Mouse (Mus musculus): ENCODE measurements at regions not wholly inside any gene's neighbourhood (a gene's known extent, or its start where the extent isn't known, plus 50 kb on each side); places are given as distances from the start of the nearest gene placed in this dataset.
"Not testable (repeated sequence)": the region's sequence is repeated elsewhere in the genome, so short reads cannot be mapped to it uniquely, and the experiment has no call there.

DNA sequence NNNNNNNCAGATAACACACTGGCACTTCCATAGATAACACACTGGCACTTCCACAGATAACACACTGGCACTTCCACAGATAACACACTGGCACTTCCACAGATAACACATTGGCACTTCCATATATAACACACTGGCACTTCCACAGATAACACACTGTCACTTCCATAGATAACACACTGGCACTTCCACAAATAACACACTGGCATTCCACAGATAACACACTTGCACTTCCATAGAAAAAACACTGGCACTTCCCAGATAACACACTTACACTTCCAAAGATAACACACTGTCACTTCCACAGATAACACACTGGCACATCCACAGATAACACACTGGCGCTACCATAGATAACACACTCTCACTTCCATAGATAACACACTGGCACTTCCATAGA, 105.7 kb upstream of the Afdn start:
- not testable (repeated sequence) for H3K36me3 ChIP-seq; H3K9me3 ChIP-seq (replicated peaks)

DNA sequence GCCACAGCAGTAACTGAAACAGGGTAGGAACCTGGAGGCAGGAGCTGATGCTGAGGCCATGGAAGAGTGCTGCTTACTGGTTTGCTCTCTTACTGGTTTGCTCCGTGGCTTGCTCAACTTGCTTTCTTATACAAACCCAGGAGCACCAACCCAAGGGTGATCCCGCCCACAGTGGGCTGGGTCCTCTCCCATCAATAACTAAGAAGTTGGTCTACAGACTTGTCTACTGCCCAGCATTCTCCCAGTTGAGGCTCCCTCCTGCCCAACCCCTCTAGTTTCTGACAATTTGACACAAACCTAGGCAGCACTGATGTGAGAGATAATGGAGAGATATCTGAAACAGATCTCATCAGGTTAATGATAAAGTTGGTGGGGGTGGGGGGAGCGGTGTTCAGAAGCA, 104.3 kb upstream of the Afdn start:
- Histone ChIP-seq H3K27ac (ENCODE audit: poor library complexity, severe bottlenecking) (0 out of 2 replicates have a peak overlapping the region, but pooled peaks have one; percentile 30), H3K9ac (no peak overlapping the region), H3K4me1 (replicated peaks) (peaks cover 45% of the 10 kb centered on the region), H3K4me3 (peak overlapping the region; percentile 30; the same call in 1 of the 2 replicates), H3K36me3 (no peaks in the 10 kb centered on the region), H3K4me2 (peak overlapping the region; percentile 63), H3K27me3 (replicated peaks) (no peaks in the 10 kb centered on the region), H3K9me3 (replicated peaks) (no peaks in the 10 kb centered on the region)
- ATAC-seq (ENCODE audit: insufficient number of reproducible peaks, low FRiP score), result no peak
- WGBS, result 39% methylated on average over 3 of the region's 3 CpGs

More for the DNA sequence above, 105.7 kb upstream of the Afdn start:
- peaks cover 36% of the 10 kb centered on the region for H3K4me1 ChIP-seq (replicated peaks)
- 68% methylated on average over 1 of the region's 1 CpGs for WGBS
- not testable (repeated sequence) for H3K27ac ChIP-seq (ENCODE audit: poor library complexity, severe bottlenecking); H3K27me3 ChIP-seq (replicated peaks); H3K4me2 ChIP-seq; ATAC-seq (ENCODE audit: insufficient number of reproducible peaks, low FRiP score); H3K4me3 ChIP-seq; H3K9ac ChIP-seq

DNA sequence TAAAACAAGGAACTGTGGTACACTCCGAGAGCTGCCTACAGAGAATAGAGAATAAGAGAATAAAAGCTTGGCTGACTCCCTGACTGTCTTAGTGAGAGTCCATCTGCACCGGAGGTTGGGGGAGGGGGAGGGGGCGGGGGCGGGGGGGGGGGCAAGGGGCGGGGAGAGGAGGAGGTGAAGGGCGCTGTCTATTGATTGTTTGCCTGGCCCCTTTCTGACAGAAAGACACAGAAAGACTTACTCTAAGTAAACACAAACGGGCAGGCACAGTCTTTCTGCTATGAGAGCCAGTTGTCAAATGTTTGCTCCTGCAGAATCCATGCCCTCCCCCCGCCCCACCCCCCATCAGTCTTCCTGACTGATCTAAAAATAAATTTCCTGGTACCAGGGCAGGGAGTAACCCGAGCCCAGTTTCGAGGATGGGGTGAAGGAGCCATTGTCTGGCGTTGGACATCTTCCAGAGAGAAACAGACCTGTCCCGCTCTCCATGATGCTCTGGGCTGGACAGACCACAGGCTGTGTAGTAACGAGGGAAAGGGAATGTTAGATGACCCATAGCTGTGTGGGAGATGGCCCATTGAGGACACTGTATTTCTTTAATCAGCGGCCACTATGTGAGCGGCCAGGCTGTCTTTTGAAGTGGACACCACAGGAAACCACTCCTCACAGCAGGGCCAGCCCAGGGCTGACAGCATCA, 103.7 kb upstream of the Afdn start:
- Histone ChIP-seq H3K4me2 (peak overlapping the region; percentile 63), H3K27me3 (replicated peaks) (no peaks in the 10 kb centered on the region), H3K4me1 (replicated peaks) (peaks cover 50% of the 10 kb centered on the region), H3K9ac (peak overlapping the region; percentile 39; the same call in 1 of the 2 replicates), H3K9me3 (replicated peaks) (no peaks in the 10 kb centered on the region), H3K27ac (ENCODE audit: poor library complexity, severe bottlenecking) (peak overlapping the region; percentile 69), H3K4me3 (peak overlapping the region; percentile 30), H3K36me3 (no peaks in the 10 kb centered on the region)
- ATAC-seq (ENCODE audit: insufficient number of reproducible peaks, low FRiP score), result peak; percentile 27; the same call in 1 of the 2 replicates
- 3% methylated on average over 12 of the region's 15 CpGs for WGBS

DNA sequence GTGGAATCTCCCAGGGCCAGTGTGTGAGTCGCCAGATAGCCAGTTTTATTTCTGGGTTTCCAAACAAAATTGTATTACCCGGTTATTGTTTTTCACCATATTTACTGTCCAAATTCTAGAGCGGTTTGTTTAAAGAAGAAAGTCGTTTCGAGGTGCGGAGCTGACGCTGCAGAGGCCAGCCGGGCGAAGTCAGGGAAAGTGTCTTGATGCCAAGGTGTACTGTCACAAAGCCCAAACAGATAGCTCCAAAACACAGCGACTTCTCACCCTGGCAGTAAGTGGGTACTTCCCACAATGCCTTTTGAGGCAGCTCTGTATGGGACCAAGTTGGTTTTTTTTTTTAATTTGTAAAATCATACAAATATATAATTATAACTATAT, 103.2 kb upstream of the Afdn start:
- WGBS, result 33% methylated on average over 10 of the region's 10 CpGs
- H3K9ac ChIP-seq, result no peak overlapping the region
- H3K4me3 ChIP-seq, result no peak overlapping the region
- ATAC-seq (ENCODE audit: insufficient number of reproducible peaks, low FRiP score), result no peak
- peaks cover 54% of the 10 kb centered on the region for H3K4me1 ChIP-seq (replicated peaks)
- peak overlapping the region; percentile 69 for H3K27ac ChIP-seq (ENCODE audit: poor library complexity, severe bottlenecking)
- H3K4me2 ChIP-seq, result peak overlapping the region; percentile 63
- H3K27me3 ChIP-seq (replicated peaks), result no peaks in the 10 kb centered on the region
- no peaks in the 10 kb centered on the region for H3K9me3 ChIP-seq (replicated peaks)
- H3K36me3 ChIP-seq, result no peaks in the 10 kb centered on the region

DNA sequence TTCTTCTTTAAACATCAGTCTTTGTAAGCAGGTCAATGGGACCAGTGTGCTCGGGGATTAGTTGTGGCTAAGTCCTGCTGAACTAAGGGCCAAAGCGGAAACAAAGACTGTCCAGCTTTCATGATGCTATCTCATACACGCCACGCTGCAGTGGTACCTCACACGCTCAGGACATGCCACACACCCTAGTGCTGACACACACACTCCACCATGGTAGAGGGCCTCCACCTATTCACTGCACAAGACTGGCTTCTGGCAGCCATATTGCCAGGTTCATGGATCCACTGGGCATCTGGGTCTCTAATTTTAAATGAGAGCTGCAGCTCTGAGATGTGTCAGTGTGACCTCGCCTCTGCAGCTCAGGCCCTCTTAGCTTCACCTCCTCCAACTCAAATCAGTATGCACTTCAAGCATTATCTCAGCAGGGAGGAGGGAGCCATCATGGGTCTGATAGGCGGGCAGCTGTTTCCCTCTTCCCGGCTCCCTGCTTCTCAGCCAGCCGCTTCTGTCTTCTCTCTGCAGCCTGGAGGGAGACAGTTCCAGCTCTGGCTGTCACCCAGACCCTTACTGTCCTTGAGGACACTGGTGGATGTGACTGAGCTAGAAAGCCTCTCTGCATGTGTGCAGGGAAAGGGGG, 102.6 kb upstream of the Afdn start:
- WGBS, result 23% methylated on average over 9 of the region's 9 CpGs
- Histone ChIP-seq H3K9ac (no peak overlapping the region), H3K4me1 (replicated peaks) (peaks cover 54% of the 10 kb centered on the region), H3K4me3 (no peak overlapping the region), H3K9me3 (replicated peaks) (no peaks in the 10 kb centered on the region), H3K4me2 (no peak overlapping the region), H3K27me3 (replicated peaks) (no peaks in the 10 kb centered on the region), H3K36me3 (no peaks in the 10 kb centered on the region), H3K27ac (ENCODE audit: poor library complexity, severe bottlenecking) (peak overlapping the region; percentile 79)
- peak; percentile 60; the same call in 1 of the 2 replicates for ATAC-seq (ENCODE audit: insufficient number of reproducible peaks, low FRiP score)

DNA sequence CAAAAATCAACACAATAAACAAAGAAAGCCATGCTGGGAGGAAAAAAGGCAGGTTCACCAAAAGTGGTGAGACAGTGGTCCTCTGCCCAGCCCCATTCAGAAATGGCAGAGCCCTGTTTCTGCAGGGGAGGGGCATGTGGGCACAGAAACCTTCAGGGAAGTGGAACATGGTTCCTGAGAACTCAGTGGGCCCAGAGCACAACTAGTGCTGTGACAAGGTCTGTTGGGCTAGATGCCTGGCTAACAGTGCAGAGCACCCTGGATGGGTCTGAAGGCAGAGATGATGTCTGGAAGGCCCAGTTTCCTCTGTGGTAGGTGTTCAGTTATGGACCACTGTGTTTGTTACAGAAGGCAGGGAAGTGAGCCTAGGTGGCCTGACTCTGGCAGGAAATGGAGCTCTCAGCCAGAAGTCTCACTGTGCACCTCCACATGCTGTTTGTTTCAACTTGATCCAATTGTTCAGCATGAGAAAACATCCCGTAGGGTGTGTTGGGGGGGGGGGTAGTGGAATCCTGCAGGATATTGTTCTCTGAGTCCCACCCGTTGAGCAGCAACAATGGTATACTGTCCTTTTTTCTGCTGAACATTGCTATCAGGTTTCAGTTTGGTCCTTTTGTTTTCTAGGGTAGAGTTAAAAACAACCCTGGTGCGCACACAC, 101.9 kb upstream of the Afdn start:
- H3K36me3 ChIP-seq, result no peaks in the 10 kb centered on the region
- no peak overlapping the region for H3K9ac ChIP-seq
- H3K27ac ChIP-seq (ENCODE audit: poor library complexity, severe bottlenecking), result peak overlapping the region; percentile 79
- no peaks in the 10 kb centered on the region for H3K27me3 ChIP-seq (replicated peaks)
- whole genome bisulfite sequencing, result 51% methylated on average over 3 of the region's 3 CpGs
- H3K4me1 ChIP-seq (replicated peaks), result peaks cover 54% of the 10 kb centered on the region
- H3K4me2 ChIP-seq, result no peak overlapping the region
- H3K9me3 ChIP-seq (replicated peaks), result no peaks in the 10 kb centered on the region
- no peak overlapping the region for H3K4me3 ChIP-seq
- ATAC-seq (ENCODE audit: insufficient number of reproducible peaks, low FRiP score), result no peak

DNA sequence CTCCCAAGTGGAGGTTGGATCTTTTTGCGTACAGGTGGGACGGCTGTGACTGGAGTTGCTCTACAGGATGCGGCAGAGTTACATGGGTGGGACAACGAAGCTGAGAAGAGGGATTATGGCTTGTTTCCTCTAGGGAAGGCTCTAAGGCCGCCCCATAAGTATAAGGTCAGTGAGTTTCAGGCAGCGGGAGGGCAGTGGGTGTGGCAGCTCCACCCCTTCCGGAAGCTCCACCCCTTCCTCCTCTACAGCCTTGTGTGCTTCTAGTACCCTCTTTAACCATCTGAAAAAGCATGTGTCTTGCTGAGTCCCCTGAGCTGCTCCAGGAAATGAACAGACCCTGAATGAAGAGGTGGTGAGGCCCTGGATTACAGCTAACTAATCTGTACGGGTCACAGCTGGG, 101.2 kb upstream of the Afdn start:
- Histone ChIP-seq H3K4me2 (no peak overlapping the region), H3K27ac (ENCODE audit: poor library complexity, severe bottlenecking) (peak overlapping the region; percentile 79; the same call in 1 of the 2 replicates), H3K36me3 (no peaks in the 10 kb centered on the region), H3K4me1 (replicated peaks) (peaks cover 54% of the 10 kb centered on the region), H3K27me3 (replicated peaks) (no peaks in the 10 kb centered on the region), H3K9me3 (replicated peaks) (no peaks in the 10 kb centered on the region), H3K9ac (no peak overlapping the region), H3K4me3 (no peak overlapping the region)
- 51% methylated on average over 8 of the region's 8 CpGs for WGBS
- no peak for ATAC-seq (ENCODE audit: insufficient number of reproducible peaks, low FRiP score)

DNA sequence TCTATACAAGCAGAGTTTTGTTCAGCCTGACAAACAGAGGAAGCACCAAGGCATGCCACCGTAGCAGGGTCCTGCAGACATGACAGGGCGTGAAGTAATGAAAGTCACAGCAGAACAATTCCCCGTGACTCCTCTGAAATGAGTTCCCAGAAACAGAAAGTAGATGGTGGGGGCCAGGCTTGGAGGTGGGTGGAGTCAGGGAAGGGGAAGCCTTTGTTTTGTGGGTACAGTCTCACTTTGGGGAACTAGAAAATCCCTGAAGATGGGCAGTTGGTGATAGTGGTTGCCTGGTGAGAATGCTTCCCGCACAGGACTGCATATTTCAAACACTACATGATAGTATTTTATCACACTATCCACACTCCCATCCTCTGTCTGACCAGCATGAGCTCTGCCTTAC, 100.4 kb upstream of the Afdn start:
- H3K4me1 ChIP-seq (replicated peaks), result peaks cover 54% of the 10 kb centered on the region
- H3K4me3 ChIP-seq, result no peak overlapping the region

DNA sequence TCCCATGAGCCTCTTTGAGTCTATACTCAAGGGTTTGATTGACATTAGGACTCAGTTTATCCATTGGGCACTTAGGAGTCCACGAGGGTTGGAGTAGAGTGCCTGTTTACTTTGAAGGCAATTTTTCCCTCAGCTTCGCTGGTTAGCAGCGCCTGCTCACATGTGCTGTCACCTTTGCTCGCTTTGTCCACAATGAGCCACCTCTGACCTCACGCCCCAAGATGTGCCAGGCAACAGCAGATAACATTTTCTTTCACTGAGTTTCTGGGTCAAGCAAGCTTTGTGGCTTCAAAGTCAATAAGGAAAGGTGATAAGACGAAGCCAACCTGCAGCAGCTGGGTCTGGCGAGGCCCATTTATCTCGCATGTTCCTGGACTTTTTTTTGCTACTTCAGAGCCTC, 99.3 kb upstream of the Afdn start:
- no peaks in the 10 kb centered on the region for H3K27me3 ChIP-seq (replicated peaks)
- no peaks in the 10 kb centered on the region for H3K36me3 ChIP-seq
- H3K9ac ChIP-seq, result no peak overlapping the region
- H3K4me1 ChIP-seq (replicated peaks), result peaks cover 52% of the 10 kb centered on the region
- H3K9me3 ChIP-seq (replicated peaks), result no peaks in the 10 kb centered on the region
- no peak for ATAC-seq (ENCODE audit: insufficient number of reproducible peaks, low FRiP score)
- 46% methylated on average over 8 of the region's 8 CpGs for WGBS
- no peak overlapping the region for H3K4me3 ChIP-seq
- no peak overlapping the region for H3K27ac ChIP-seq (ENCODE audit: poor library complexity, severe bottlenecking)
- no peak overlapping the region for H3K4me2 ChIP-seq

More for the DNA sequence above, 100.4 kb upstream of the Afdn start:
- Histone ChIP-seq H3K36me3 (no peaks in the 10 kb centered on the region), H3K9ac (no peak overlapping the region), H3K27me3 (replicated peaks) (no peaks in the 10 kb centered on the region), H3K27ac (ENCODE audit: poor library complexity, severe bottlenecking) (no peak overlapping the region), H3K4me2 (no peak overlapping the region), H3K9me3 (replicated peaks) (no peaks in the 10 kb centered on the region)
- 69% methylated on average over 4 of the region's 4 CpGs for WGBS
- ATAC-seq (ENCODE audit: insufficient number of reproducible peaks, low FRiP score), result no peak

DNA sequence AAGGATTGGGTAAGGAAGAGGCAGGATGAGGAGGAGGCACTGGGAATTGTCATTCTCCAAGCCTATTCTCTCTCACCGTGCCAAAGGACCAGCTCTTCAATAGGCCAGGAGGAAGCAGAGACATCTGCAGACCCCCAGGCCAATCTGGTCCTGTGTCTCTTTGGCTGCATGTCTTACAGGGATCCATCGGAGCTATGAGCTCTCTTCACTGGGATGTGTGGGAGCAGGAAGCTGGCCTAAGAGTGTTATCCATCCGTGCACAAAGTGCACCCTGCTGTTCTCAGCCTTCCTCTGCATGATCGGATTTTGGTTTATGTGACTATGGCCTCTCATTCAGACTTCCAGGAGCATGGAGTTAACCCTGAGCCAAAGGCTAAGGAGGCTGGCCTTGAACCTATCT, 98.2 kb upstream of the Afdn start:
- Histone ChIP-seq H3K9ac (no peak overlapping the region), H3K36me3 (no peaks in the 10 kb centered on the region), H3K27me3 (replicated peaks) (no peaks in the 10 kb centered on the region), H3K4me3 (no peak overlapping the region), H3K27ac (ENCODE audit: poor library complexity, severe bottlenecking) (no peak overlapping the region), H3K4me1 (replicated peaks) (peaks cover 46% of the 10 kb centered on the region), H3K9me3 (replicated peaks) (no peaks in the 10 kb centered on the region), H3K4me2 (no peak overlapping the region)
- WGBS, result 76% methylated on average over 4 of the region's 4 CpGs
- ATAC-seq (ENCODE audit: insufficient number of reproducible peaks, low FRiP score), result no peak
